Mouse (Mus musculus) 3T3-L1 (cell line): ENCODE data around the gene Fbxw9.
"Not testable (repeated sequence)": the region's sequence is repeated elsewhere in the genome, so short reads cannot be mapped to it uniquely, and the experiment has no call there.

ENCODE experiments used
- DNase-seq: peaks from one replicate; pipeline ENCODE4 v3.0.0-alpha.2; 2015; ENCODE audit warnings: low read depth, low spot score

Fbxw9 gene

GRCm38 (mm10) chr8:85037366-85037680 lies 22.5 kb upstream of the Fbxw9 start:
- DNase-seq = no peak

GRCm38 (mm10) chr8:85037681-85038531 lies 21.9 kb upstream of the Fbxw9 start:
- peak; percentile 67 for DNase-seq

- DNase-seq = no peak
Measured at GRCm38 (mm10) chr8:85043619-85044018, 16.2 kb upstream of the Fbxw9 start.

- no peak for DNase-seq
Measured at GRCm38 (mm10) chr8:85057367-85057766, 2.5 kb upstream of the Fbxw9 start.

- no peak for DNase-seq
Measured at GRCm38 (mm10) chr8:85062603-85063002, 2.7 kb downstream of the Fbxw9 start.

- DNase-seq = no peak
Measured at GRCm38 (mm10) chr8:85065213-85065612, 5.4 kb downstream of the Fbxw9 start.

GRCm38 (mm10) chr8:85067155-85067554 lies 7.3 kb downstream of the Fbxw9 start:
- DNase-seq = no peak

GRCm38 (mm10) chr8:85067982-85068381 lies 8.1 kb downstream of the Fbxw9 start, which contains the start of gene Gm5741:
TSS of gene Gm5741 (minus strand) at chr8:85067982.
- no peak for DNase-seq

GRCm38 (mm10) chr8:85071041-85071440 lies 11.2 kb downstream of the Fbxw9 start:
- DNase-seq = peak; percentile 85

- peak; percentile 96 for DNase-seq
Measured at GRCm38 (mm10) chr8:85071514-85072281, 11.8 kb downstream of the Fbxw9 start, which contains the start of gene Dhps. TSS of gene Dhps (plus strand) at chr8:85071757.

GRCm38 (mm10) chr8:85072364-85072929 lies 12.6 kb downstream of the Fbxw9 start:
- DNase-seq = peak; percentile 77

- DNase-seq = no peak
Measured at GRCm38 (mm10) chr8:85073041-85073612, 13.3 kb downstream of the Fbxw9 start.

- no peak for DNase-seq
Measured at GRCm38 (mm10) chr8:85074167-85074566, 14.3 kb downstream of the Fbxw9 start.

- no peak for DNase-seq
Measured at GRCm38 (mm10) chr8:85074617-85075016, 14.8 kb downstream of the Fbxw9 start.

GRCm38 (mm10) chr8:85076001-85076400 lies 16.1 kb downstream of the Fbxw9 start:
- peak; percentile 73 for DNase-seq

- peak; percentile 95 for DNase-seq
Measured at GRCm38 (mm10) chr8:85076993-85077392, 17.1 kb downstream of the Fbxw9 start.

GRCm38 (mm10) chr8:85080214-85080531 lies 20.3 kb downstream of the Fbxw9 start:
- no peak for DNase-seq

- peak; percentile 83 for DNase-seq
Measured at GRCm38 (mm10) chr8:85080532-85081215, 20.8 kb downstream of the Fbxw9 start, which contains the start of gene Wdr83os. TSS of gene Wdr83os (plus strand) at chr8:85080740.

GRCm38 (mm10) chr8:85081216-85081555 lies 21.3 kb downstream of the Fbxw9 start, which contains the start of gene Wdr83:
TSS of gene Wdr83 (minus strand) at chr8:85081306.
- DNase-seq = peak; percentile 65

GRCm38 (mm10) chr8:85082169-85082568 lies 22.3 kb downstream of the Fbxw9 start:
- not testable (repeated sequence) for DNase-seq

- peak; percentile 98 for DNase-seq
Measured at GRCm38 (mm10) chr8:85083108-85083813, 23.4 kb downstream of the Fbxw9 start, which contains the start of gene Man2b1. TSS of gene Man2b1 (plus strand) at chr8:85083270.
